Mouse (Mus musculus) gastrocnemius, adult 2 months (tissue): ENCODE measurements around the gene Calm1. TPM values are rescaled to one million over a fixed set of nuclear protein-coding genes. Genes with fewer than 3 reads are reported as not detected.

ENCODE experiments used
- DNase-seq: peaks from one replicate; pipeline ENCODE4 v3.0.0; 2022
- H3K27ac ChIP-seq: fragments of 200-600 bp; 2 replicates; pipeline ENCODE4 v1.8.1; 2022; ENCODE audit warnings: mild to moderate bottlenecking
- H3K4me3 ChIP-seq: fragments of 200-600 bp; 2 replicates; pipeline ENCODE4 v1.8.1; 2022; ENCODE audit warnings: mild to moderate bottlenecking, moderate library complexity
- CTCF ChIP-seq: fragments of 200-600 bp; IDR thresholded peaks from 2 replicates; pipeline ENCODE4 v1.8.1; 2022; ENCODE audit warnings: antibody characterized with exemption, mild to moderate bottlenecking, moderate library complexity
- intact Hi-C: fragments of 180-260 bp; cut with DNase I; formaldehyde crosslinking; loops from one replicate; pipeline ENCODE4 v1.15.1; 2025
- total RNA-seq, 2 experiments: library from RNA; stranded (reverse); gene quantifications; 2 replicates each; pipeline ENCODE4 v1.2.3; 2021

The Calm1 gene
- total RNA-seq, 2 experiments from 2014 or later: 513 to 579 TPM

DNA sequence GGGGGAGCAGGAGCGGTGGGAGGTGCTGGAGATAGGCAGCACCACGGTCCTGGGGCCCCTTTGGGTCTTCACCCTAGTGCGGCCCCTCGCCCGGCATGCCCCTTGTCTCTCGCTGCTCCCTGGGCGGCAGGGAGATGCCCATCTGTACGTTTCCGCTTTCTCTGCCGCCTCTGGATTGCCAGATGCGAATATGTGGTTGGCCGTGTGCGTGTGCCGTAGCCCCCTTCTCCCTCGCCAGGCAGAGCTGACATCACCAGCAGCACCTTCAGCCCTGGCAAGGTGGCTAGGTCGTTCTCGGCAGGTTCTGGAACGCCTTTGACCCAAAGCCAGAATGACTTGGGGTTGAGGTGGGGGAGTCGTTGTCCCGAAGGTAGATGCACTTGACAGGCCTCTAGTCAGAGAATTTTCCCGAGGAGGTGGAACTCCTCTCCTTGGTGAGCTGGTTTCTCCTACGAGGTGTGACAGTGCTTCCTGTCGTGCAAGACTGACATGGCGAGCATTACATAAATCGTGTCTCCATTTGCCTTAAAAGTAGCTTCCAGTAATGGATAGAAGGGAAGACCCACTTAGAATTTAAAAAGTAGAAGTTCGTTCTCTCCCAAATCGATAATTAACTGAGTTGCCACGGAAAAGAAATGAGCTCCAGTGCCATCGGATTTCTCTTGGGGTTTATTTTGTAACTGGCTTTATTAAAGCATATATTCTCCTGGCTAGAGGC lies 1.6 kb downstream of the Calm1 start:
- DNase-seq: no peak
- Histone ChIP-seq H3K27ac (peak overlapping the region; percentile 99), H3K4me3 (peak overlapping the region; percentile 95)
- TF ChIP-seq CTCF: no peak
- intact Hi-C loops: loop anchor here (2.0 to 5.0 kb wide), 5 partner anchors 106 to 321 kb away; partner anchors contain the start of gene Ttc7b

DNA sequence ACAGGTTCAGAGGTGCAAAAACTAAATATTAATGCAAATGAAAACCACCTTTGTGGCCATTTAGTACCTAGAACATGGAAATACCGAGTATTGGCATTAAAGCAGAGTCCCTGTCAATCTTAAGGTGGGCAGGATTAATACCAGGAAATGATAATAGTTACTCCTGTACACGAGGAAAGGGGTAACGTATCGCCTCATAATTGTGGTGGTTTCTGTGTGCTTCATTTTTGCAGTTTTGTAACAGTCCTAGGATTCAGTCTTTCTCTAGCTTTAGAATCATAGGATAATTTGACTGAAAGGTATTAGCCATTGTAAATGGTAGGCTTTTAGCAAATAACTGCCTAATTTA lies 2.1 kb downstream of the Calm1 start:
- intact Hi-C loops: loop anchor here (2.0 to 5.0 kb wide), 5 partner anchors 106 to 321 kb away; partner anchors contain the start of gene Ttc7b
- peak overlapping the region; percentile 95 for H3K4me3 ChIP-seq

DNA sequence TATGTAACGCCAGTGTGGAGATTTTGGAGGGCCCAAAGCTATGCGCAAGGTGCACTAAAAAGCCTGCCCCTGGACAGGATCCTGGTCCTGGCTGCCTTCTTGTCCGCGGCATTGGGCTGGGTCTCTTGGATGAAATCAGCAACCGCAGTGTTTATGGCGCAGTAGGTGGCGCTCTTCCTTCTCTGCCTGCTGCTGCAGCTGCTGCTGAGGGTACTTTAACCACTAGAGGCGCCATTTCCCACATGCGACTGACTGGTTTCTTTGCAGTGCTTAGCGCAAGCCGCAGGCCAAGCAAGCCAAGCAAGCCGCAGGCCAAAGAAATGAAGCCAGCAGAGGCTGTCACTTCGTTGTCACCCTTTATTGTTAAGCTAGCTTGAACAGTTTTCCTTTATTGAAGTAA lies 2.6 kb downstream of the Calm1 start:
- no peak; the same call in 1 of the 2 replicates for TF ChIP-seq CTCF
- DNase-seq: peak; percentile 94
- peak overlapping the region; percentile 99 for H3K27ac ChIP-seq
- intact Hi-C loops: loop anchor here (2.0 to 5.0 kb wide), 5 partner anchors 105 to 320 kb away; partner anchors contain the start of gene Ttc7b
- peak overlapping the region; percentile 95 for H3K4me3 ChIP-seq

More for the DNA sequence above, 2.1 kb downstream of the Calm1 start:
- no peak for TF ChIP-seq CTCF
- peak overlapping the region; percentile 99 for H3K27ac ChIP-seq
- DNase-seq: no peak

DNA sequence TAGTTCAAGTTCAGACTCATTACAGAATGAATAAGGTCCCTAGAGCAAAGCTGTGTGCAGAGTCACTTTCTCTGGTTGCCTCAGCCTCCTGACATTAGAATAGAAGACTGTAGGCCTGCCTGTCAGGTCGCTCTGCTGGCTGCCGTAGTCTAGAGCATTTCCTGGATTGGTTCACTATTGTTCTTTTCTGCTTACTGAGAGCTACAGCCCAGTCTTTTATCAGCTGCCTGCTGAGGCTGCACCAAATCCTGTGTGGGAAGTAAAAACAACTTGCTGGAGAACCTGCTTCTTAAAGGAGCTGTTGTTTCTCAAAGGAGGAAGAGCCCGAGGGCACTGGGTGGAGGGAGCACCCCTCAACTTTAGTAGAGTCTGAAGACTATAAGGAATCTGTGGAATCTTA lies 4.5 kb downstream of the Calm1 start:
- Histone ChIP-seq H3K4me3 (peak overlapping the region; percentile 95), H3K27ac (peak overlapping the region; percentile 99; the same call in 1 of the 2 replicates)
- intact Hi-C loops: loop anchor here (1.0 to 5.0 kb wide), 5 partner anchors 73 to 319 kb away; partner anchors contain the start of gene Ttc7b
- TF ChIP-seq CTCF: no peak
- no peak for DNase-seq

DNA sequence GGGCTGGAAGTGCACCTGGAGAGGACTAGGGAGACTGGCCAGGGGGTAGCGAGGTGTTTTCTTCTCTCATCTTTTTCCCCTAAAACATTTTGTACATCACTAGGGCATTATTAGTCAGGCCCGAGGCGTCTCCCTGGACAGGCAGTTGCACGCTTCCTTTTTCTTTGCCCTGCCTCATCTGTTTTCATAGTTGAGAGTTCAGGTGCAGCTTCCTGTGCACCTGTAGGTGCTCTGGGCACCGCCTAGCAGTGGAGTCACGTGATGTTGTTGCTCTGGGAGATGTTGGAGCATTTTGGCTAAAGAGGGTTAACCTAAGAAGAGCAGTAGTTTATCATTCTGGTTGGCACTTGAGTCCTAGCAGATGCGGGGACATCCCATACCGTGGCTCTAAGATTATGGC lies 5.9 kb downstream of the Calm1 start:
- DNase-seq: no peak
- H3K27ac ChIP-seq: 0 out of 2 replicates have a peak overlapping the region, but pooled peaks have one; percentile 17
- H3K4me3 ChIP-seq: 0 out of 2 replicates have a peak overlapping the region, but pooled peaks have one; percentile 3
- TF ChIP-seq CTCF: no peak
- intact Hi-C loops: no loop called here

DNA sequence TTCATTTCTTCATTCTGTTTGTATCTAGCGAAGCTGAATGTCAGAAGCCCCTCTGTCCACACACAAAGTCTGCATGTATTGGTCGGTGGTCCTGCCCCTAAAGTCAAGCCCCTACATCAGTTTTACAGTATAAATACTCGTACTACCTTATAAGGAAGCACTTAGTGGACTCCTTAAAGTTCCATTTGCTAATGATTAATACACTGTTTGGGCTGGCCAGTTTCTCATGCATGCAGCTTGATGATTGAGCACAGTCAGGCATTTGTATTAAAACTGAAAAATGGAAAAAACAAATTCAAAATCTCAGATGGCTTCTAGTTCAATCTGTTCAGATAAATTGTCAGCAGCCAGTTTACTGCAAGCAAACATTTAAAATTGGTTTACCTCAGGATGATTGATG lies 7.3 kb downstream of the Calm1 start:
- DNase-seq: no peak
- intact Hi-C loops: no loop called here
- H3K27ac ChIP-seq: no peak overlapping the region
- no peak for TF ChIP-seq CTCF
- H3K4me3 ChIP-seq: no peak overlapping the region

DNA sequence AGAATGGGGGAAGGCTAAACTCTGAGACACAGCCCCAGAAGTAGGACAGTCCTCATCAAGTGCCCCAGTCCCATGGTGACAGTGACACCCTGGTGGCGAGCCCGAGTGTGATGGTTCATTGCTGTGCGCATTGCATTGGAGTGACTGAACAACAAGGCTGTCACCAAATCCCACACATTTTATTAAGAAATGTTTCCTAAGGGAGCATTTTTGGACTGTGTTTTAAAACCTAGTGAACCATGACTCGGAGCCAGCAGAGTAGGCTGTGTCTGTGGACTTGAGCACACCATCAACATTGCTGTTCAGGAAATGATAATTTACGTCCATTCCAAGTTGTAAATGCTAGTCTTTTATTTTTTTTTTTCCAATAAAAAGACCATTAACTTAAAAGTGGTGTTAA lies 7.7 kb downstream of the Calm1 start:
- TF ChIP-seq CTCF: no peak
- intact Hi-C loops: no loop called here
- no peak overlapping the region for H3K27ac ChIP-seq
- no peak for DNase-seq
- no peak overlapping the region for H3K4me3 ChIP-seq

DNA sequence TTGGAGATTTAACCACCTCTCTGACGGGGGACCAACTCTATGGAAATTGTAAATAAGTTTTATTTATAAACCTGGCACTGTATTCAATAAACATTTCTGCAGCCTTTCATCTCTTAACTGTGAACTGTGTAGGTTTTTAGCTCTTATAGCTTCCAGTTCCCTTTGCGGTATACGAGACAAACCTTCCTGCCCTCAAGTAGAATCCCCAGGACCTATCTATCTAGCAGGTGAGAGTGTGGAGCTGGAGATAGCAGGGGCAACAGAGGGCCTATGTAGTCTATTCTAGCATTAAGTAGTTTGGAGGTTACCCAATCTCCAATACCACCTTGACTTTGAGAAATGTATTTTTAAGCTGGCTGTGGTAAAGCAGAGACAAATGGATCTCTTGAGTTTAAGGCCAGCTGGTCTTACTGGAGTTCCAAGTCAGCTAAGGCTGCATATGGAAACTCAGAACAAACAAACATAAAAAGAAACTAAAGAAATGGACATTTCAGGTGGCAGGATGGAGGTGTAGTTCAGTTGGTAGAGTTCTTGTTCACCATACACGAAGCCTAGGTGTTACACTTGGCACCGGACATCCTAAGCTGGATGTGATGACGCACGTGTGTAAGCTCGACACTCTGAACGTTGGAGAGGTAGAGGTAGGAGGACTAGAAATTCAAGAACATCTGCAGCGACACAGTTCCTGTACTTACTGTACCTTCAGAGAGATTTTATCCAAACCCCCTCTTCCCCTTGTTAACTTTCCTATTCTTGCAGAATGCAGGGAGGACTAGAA lies 10.7 kb downstream of the Calm1 start:
- Histone ChIP-seq H3K27ac (no peak overlapping the region), H3K4me3 (no peak overlapping the region)
- TF ChIP-seq CTCF: no peak
- intact Hi-C loops: no loop called here
- DNase-seq: no peak

DNA sequence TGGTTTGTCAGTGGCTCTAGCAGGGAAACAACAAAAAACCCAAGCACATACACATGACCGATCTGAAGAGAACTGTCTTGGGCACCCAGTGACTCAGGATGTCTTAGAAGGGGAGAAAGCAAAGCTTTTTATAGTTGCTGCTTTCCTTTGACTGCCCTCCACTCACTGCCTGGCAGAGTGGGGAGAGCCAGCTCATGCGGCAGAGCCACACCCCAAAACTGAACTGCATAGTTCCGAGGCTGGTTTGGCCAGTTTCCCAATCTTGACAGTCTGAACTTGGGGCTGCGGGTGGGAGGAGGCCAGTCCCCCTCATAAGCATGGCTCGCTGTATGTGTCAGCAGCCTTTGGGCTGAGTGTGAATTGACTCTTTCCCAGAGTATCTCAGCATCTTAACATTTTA lies 11.7 kb downstream of the Calm1 start:
- Histone ChIP-seq H3K4me3 (no peak overlapping the region), H3K27ac (peak overlapping the region; percentile 49; the same call in 1 of the 2 replicates)
- intact Hi-C loops: no loop called here
- DNase-seq: peak; percentile 38
- no peak for TF ChIP-seq CTCF

DNA sequence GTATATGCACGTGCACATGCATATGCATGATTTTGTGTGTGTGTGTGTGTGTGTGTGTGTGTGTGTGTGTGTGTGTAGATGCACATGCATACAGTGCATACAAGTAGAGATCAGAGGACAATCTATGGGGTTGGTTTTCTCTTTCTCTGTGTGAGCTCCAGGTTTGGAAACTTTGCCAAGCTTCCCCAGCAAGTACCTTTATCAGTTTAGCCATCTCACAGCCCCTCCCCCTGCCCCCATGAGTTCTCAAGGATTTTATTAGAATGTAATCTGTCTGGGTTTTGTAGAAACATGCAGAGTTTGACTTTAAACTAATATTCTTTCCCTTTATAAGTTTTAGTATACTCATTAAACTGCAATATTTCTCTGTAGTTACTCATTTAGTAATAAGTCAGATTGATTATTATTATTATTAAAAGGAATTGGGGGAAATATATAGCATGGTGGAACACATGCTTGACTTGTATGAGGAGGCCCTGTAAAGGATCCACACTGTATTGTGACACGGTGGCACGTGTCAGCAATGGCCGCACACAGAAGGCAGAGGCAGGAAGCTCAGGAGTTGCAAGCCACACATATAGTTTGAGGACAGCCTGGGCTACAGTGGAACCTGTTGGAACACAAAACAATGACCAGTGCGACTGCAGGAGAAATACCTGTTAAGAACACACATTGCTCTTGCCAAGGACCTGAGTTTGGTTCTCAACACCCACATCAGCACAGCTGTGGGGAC lies 12.4 kb downstream of the Calm1 start:
- no peak for DNase-seq
- no peak overlapping the region for H3K27ac ChIP-seq
- intact Hi-C loops: no loop called here
- no peak overlapping the region for H3K4me3 ChIP-seq
- TF ChIP-seq CTCF: no peak

DNA sequence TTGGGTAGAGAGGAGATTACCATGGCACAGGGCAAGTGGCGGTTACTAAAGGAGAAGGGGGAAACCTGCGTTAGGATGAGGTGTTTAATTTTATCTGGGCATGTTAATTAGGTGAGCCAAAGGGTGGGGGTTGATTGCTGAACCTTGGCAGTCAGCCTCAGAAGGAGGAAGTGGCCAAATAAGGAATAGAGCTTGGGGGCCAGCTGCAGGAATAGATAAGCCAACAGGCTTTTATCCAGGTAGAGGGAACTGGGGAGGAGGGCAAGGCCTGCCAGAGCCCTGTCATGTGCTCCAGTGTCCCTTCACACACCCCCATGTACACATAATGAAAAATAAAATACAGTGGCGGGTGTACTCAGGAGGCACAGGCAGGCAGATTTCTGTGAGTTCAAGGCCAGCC lies 13.2 kb downstream of the Calm1 start:
- Histone ChIP-seq H3K27ac (no peak overlapping the region), H3K4me3 (no peak overlapping the region)
- TF ChIP-seq CTCF: no peak
- intact Hi-C loops: no loop called here
- no peak for DNase-seq

DNA sequence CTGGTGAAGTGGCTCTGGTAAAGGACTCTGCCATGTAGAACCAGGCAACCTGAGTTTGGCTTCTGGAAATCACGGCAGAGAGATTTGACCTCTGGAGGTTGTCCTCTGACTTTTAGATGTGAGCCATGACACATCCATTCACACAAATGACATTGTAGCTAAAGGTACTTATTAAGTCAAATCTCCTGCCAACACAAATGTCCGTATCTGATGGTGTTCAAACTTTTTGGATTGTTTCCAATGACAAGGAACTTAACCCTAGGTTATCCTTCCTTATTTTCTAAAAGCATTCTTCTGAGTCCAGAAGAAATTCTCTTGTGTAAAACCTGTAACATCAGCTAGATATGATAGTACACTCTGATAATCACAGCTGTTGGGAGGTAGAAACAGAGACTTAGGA lies 13.9 kb downstream of the Calm1 start:
- DNase-seq: no peak
- Histone ChIP-seq H3K27ac (no peak overlapping the region), H3K4me3 (no peak overlapping the region)
- intact Hi-C loops: no loop called here
- no peak for TF ChIP-seq CTCF

DNA sequence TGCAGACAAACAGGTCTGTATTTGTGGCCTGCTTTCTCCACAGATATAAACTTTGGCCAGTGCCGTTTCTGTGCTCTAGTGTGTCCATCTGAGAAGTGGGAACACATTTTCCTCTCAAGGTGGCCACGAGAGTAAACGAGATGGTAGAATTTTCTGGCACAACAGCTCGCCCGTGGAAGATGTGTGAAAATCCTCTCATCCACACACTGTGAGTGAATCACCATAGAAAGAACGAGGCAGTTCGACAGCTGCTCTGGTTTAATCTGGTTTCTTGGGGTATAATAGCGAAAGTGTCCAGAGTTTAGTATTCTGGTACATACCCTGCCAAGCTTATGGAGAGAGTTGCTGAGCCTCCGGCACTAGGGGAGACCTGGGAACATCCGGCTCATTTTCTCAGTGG lies 14.9 kb downstream of the Calm1 start:
- intact Hi-C loops: no loop called here
- TF ChIP-seq CTCF: no peak
- H3K4me3 ChIP-seq: no peak overlapping the region
- no peak overlapping the region for H3K27ac ChIP-seq
- no peak for DNase-seq
